Mouse (Mus musculus): Measurements from ENCODE around the gene Rab35. TPM values are rescaled to one million over a fixed set of nuclear protein-coding genes. Genes with fewer than 3 reads are reported as not detected.

The Rab35 gene
- 100 and 107 TPM in 2 replicates for polyA plus RNA-seq (2012; rRNA removed)

GRCm38 (mm10) chr5:115631505-115632357, at the start of gene Rab35:
Gene Rab35, plus strand, starts transcription at chr5:115631908.

Other genes starting within 250 kb of the Rab35 start
- 92.7 and 109 TPM in 2 replicates for gene Msi1, start 202.3 kb upstream of the Rab35 start, polyA plus RNA-seq (2012; rRNA removed)
- not detected in 2 replicates for gene Pla2g1b, start 165.6 kb upstream of the Rab35 start, polyA plus RNA-seq (2012; rRNA removed)
- gene Sirt4, start 147.2 kb upstream of the Rab35 start, polyA plus RNA-seq (2012; rRNA removed): 83.0 and 85.9 TPM in 2 replicates
- gene Pxn, start 125.2 kb upstream of the Rab35 start, polyA plus RNA-seq (2012; rRNA removed): 36.4 and 36.6 TPM in 2 replicates
- gene Rplp0, start 72.4 kb upstream of the Rab35 start, polyA plus RNA-seq (2012; rRNA removed): 1,856 and 1,929 TPM in 2 replicates
- 36.1 and 41.9 TPM in 2 replicates for gene Gcn1l1, start 66.7 kb upstream of the Rab35 start, polyA plus RNA-seq (2012; rRNA removed)
- gene Bicdl1, start 99.7 kb downstream of the Rab35 start, polyA plus RNA-seq (2012; rRNA removed): 213 and 217 TPM in 2 replicates
- 12.1 and 12.8 TPM in 2 replicates for gene Cit, start 213.4 kb downstream of the Rab35 start, polyA plus RNA-seq (2012; rRNA removed)

Measured in central nervous system, embryonic 18 days (tissue).